Mouse (Mus musculus) thymus, postnatal 4 days (tissue): ENCODE results near the gene Nckap1l.
"Not testable (repeated sequence)": the region's sequence is repeated elsewhere in the genome, so short reads cannot be mapped to it uniquely, and the experiment has no call there.

Experiments used
- DNase-seq: peaks from one replicate; pipeline ENCODE4 v3.0.0; 2021

The Nckap1l gene

GRCm38 (mm10) chr15:103453551-103454218 lies at the start of gene Nckap1l:
Nckap1l (plus strand) TSS chr15:103453794.
- DNase-seq: peak; percentile 77

- DNase-seq: not testable (repeated sequence)
Measured at GRCm38 (mm10) chr15:103405586-103405985, 48.0 kb upstream of the Nckap1l start.

GRCm38 (mm10) chr15:103427017-103427416 lies 26.6 kb upstream of the Nckap1l start:
- DNase-seq: no peak

- DNase-seq: peak; percentile 7
Measured at GRCm38 (mm10) chr15:103430241-103430640, 23.4 kb upstream of the Nckap1l start, which contains the start of gene Gtsf1. Gtsf1 (minus strand) TSS chr15:103430470.

GRCm38 (mm10) chr15:103445966-103446365 lies 7.6 kb upstream of the Nckap1l start:
- DNase-seq: not testable (repeated sequence)

- DNase-seq: no peak
Measured at GRCm38 (mm10) chr15:103448369-103448768, 5.2 kb upstream of the Nckap1l start, which contains the start of gene Gtsf2. Gtsf2 (minus strand) TSS chr15:103448469.

- no peak for DNase-seq
Measured at GRCm38 (mm10) chr15:103454449-103454848, 855 bp downstream of the Nckap1l start.

- DNase-seq: no peak
Measured at GRCm38 (mm10) chr15:103462539-103463261, 9.1 kb downstream of the Nckap1l start.

GRCm38 (mm10) chr15:103471488-103472194 lies 18.0 kb downstream of the Nckap1l start:
- DNase-seq: no peak

- no peak for DNase-seq
Measured at GRCm38 (mm10) chr15:103472265-103472664, 18.7 kb downstream of the Nckap1l start.

GRCm38 (mm10) chr15:103473182-103473581 lies 19.6 kb downstream of the Nckap1l start:
- DNase-seq: no peak

- DNase-seq: no peak
Measured at GRCm38 (mm10) chr15:103473769-103474168, 20.2 kb downstream of the Nckap1l start.

- DNase-seq: no peak
Measured at GRCm38 (mm10) chr15:103479080-103479606, 25.5 kb downstream of the Nckap1l start.

GRCm38 (mm10) chr15:103480129-103480528 lies 26.5 kb downstream of the Nckap1l start:
- no peak for DNase-seq

GRCm38 (mm10) chr15:103482488-103482887 lies 28.9 kb downstream of the Nckap1l start:
- DNase-seq: peak; percentile 37

GRCm38 (mm10) chr15:103484490-103484889 lies 30.9 kb downstream of the Nckap1l start:
- no peak for DNase-seq

GRCm38 (mm10) chr15:103485106-103485505 lies 31.5 kb downstream of the Nckap1l start:
- no peak for DNase-seq

- no peak for DNase-seq
Measured at GRCm38 (mm10) chr15:103486658-103487057, 33.1 kb downstream of the Nckap1l start.

- no peak for DNase-seq
Measured at GRCm38 (mm10) chr15:103488336-103488735, 34.7 kb downstream of the Nckap1l start.

- DNase-seq: no peak
Measured at GRCm38 (mm10) chr15:103496204-103497140, 42.9 kb downstream of the Nckap1l start.

GRCm38 (mm10) chr15:103498157-103498556 lies 44.6 kb downstream of the Nckap1l start:
- DNase-seq: no peak

GRCm38 (mm10) chr15:103500723-103501122 lies 47.1 kb downstream of the Nckap1l start:
- DNase-seq: no peak
